Mouse (Mus musculus) cerebellum, postnatal 36 days (tissue): ENCODE measurements around the gene Osr1.

Experiments
- DNase-seq, 2 experiments: peaks; one replicate each; pipeline ENCODE4 v3.0.0; 2021 to 2022; ENCODE audit warnings: mixed read lengths in 2 of 2

Gene Osr1

DNA sequence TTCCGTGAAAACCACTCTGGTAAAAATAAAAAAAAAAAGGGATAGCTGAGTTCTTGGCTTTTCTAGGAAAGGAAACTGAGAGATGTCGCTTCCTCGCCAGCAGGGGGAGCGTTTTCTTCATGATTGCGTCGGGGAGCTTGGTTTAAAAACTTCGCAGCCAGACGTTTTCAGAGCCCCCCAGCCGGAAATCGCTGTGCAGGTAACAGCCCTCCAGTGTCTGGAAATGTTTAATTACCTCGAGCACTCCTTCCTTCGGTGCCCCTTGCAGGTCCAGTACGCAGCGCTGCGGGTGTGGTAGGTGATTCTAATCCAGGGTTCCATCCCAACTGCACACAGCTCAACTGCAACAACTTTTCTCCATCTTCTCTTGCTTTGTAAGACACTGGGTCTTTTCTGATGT lies at the start of gene Osr1:
Gene Osr1 (plus strand): TSS at position 146 of the 400 bp plus-strand sequence.
- DNase-seq, result peak; percentile 57 to 62

DNA sequence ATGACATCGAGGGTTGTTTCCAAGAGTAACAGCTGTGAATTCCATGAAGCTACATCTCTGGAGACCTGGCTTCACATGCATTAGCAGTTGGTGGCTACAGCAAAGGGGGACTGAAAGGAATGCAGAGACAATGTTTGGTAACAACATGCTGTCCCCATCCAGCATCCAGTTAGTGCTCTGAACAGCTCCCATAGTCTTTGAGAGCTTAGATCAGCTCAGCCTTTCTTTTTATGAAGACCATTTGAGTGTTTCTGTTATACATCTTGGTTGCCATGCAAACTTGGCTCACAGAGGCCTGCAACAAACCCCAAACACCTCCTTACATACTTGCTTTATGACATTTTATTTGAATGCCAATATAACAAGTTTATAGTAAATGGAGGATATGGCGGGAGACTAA lies 19.6 kb upstream of the Osr1 start:
- DNase-seq, result no peak

DNA sequence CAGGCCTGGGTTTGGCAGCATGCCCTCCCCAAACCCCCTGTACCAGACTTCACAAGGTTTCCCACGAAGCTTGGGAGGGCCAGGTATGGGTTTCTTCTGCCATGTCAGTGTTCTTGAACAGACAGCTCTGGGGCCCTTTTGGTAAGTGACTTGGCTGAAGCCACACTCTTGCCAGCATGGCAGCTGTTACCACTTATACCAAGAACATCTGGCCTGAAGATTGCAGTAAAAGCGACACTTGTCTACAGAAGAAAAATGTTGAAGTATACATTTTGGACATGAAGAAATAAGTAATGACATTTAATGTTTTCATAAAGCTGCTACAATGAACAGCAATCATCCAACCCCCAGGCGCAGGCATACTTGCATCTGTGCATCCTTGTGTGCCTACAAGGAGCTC lies 5.0 kb upstream of the Osr1 start:
- no peak for DNase-seq

DNA sequence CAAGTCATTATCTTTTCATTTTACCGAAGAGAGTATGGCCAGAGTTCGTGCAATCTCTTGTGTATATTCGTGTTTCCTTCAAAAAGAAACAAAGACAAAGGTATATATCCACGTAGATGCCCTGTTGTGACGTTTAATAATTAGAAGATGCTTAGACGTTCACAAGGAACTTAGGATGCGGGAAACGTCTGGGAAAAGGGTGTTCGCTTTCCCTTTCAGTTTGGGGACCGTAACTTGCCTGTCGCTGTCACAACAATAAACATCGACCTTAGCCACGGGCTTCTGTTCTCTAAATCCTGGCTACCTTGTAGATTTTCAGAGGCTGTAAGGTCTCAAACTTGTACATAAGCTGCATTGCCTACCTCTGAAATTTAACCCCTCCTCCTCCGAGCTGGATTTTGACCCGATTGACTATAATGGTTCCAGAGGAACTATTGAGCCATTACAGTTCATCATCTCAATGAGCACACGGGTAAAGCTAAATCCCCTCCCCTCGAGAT lies 630 bp downstream of the Osr1 start:
- no peak for DNase-seq

DNA sequence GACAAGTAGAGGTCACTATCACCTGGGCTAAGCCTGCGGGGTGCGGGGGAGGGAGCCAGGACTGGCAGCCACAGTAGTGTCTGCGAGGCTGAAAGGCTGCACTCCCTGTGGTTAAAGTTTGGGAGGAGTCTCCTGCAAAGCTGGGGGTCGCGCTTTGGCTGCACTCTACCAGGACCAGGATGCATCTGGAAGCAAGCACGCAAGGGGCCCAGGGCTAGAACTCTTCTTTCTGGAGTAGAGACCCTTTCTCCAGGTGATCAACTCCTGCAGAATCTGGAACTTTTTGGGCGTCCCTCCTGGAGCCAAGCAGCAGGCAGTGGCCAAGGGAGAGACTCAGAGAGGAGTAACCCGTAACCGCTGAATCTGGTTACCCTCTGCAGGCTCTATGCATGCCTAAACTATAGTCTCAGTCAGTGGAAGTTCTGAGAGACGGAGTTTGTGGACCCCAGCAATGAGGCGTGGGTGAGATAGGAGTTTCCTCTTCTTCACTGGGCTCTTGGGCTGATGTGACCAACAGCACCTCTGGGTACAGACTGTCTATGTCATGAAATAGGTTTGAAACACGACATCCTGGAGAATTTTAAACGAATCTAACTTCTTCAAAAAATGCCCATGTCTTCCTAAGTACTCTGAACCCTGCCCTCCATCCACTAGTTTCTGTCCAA lies 1.5 kb downstream of the Osr1 start:
- DNase-seq, result no peak

DNA sequence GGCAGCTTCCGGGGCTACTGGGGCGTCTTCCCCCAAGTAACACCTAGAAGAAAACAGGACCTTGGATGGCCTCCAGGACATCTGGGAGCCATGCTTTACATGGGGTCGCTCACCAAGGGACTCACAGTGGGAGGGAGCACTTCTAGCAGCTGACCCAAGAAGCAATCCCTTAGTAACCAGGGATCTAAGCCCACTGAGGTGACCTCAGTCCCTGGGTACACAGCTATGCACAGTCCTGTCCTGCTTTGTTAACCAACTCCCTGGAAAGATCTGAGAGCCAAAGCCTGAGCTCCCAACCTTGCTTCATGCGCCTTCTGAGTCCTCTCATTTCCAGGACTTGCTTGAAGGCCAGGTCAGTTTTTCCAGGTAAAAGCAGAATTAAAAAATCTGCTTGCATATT lies 2.1 kb downstream of the Osr1 start:
- DNase-seq, result no peak

DNA sequence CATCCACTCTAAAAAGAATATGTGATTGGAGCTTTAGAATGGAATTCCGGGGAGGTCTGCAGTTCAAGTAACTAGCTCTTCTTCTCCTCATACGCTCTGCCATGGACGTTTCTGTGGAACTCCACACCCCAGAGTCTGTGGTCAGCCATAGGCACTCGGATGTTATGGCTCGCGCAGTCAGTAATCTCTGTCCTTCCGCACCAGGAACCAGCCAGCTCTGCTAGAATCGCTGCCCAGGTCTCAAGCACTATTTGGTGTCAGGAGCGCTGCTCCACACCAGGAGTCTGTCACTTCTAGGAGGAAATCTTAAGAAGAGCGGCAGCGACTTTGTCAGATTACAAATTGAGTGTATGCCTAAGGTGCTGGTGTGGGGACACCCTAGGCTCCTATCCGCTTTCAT lies 3.8 kb downstream of the Osr1 start:
- no peak for DNase-seq

DNA sequence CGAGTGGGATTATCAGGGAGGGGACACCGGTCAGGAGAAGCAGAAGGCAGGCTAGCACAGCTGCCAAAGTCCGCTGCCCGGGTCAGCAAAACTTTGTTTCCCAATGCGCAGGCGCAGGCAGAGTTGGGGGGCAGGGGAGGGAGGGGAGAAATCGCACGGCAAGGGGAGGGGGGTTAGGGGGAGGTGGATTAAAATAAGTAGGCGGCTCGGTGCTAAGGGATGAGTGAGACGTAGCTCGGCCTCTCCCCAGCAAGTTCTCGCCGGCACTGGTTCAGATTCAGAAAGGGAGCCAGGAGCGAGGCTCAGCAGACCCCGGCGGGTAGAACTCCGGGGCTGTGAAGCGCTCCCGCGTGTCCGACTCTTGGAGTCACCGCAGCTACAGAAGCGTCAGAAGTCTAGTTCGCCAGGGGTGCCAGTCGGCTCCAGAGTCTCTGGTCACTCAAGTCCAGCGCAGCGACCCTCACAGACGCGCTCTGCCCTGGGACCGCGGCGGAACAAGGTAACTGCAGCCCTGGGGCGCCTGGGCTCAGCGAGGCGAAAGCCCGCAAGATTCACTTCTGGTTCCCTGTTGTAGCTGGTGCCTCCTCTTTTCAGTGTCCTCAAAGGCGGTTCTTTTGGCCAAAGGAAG lies 4.4 kb downstream of the Osr1 start:
- no peak for DNase-seq

DNA sequence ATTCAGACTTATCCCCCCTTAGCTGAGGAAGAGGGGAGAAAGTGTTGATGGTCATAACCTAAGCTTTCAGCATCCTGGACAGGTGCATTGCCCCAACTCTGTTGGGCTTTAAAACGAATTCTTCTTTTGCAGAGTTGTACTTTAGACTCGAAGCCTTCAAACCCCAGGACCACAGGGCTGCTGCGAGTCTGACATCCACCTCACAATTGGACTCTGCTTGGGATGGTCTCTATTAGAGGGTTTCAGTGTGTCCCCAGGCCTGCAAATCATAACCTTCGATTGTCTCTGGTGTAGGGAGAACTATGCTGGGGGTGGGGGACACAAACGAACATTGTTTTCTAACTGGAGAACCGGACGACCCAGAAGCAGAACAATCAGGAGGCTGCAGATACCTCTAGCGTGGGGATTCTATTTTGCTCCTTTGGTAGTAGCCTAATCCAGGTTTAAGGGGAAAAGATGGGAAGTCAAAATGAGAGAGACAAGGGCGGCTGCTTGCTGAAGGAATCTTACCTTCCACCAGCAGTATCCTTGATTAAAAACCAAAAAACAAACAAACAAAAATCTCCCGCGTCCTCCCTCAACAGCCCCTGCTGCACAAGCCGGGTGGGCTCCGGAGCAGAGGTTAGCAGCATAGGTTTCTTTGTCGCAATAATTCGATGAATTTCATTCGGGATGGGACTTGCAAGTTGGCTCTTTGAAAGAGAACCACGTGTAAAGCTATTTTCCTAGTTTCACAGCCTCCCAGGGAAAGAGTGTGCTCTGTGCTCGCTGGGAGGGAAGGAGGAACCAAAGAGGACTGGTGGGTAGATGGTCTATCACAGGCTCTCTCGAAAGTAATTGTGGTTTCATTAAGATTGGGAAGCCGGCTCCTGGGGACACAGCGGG lies 5.5 kb downstream of the Osr1 start:
- DNase-seq, result no peak

DNA sequence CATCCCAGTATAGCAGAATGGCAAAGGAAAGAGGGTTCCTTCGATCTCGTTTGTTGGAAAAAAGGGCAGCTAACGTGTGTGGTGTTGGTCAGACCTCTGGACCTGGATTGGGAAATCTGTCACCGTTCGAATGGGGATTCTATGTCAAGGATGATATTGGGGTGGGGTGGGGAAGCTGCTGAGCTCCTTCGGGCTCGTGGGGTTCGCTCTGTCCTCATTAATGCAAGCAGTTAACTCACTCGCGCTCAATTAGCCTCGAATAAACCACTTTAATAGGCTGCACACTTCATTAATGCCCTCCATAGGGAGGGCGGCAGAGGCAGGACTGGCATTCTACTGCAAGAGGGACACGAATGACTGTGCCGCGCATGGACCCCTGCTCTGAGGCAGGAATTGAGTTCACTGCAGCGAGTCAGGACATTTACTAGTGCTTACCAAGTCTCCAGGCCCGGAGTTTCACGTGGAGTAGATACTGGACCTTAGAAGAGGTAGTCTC lies 6.2 kb downstream of the Osr1 start:
- DNase-seq, result no peak

DNA sequence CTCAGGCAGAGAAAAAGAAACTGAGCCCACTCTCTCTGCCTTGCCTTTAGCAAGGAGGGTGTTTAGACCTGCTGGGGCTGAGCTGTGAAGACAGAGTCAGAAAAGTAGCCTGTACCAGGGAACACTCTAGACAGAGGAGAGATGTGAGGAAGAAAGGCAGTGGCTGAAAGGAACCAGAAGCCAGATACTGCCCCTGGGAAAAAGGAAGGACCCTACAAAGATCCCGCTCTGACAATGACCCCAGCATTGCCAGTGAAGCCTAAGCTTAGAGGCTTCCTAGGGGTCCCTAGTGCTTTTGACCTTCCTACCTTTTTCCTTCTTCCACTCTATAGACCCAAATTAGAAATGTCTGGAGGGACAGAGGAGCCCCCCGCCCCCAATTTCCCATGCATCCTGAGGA lies 7.7 kb downstream of the Osr1 start:
- DNase-seq, result no peak

DNA sequence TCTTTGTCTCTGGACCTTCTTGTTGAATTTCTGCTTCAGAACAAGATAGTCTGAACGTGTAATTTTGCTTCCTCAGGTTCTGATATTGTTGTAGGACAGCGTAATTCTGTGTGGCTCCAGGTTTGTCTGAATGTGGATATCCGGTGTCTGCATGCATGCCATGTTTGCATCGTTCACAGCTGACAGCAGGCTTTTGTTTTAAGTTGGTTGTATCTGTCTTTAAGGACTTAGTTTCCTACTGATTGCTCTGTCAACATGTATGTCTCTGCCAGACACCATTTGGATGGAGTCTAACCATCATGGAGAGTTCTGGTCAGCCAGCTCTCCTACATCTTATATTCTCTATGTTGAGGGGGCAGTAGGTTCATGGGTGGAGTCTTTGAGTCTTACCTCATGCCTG lies 8.7 kb downstream of the Osr1 start:
- no peak for DNase-seq

DNA sequence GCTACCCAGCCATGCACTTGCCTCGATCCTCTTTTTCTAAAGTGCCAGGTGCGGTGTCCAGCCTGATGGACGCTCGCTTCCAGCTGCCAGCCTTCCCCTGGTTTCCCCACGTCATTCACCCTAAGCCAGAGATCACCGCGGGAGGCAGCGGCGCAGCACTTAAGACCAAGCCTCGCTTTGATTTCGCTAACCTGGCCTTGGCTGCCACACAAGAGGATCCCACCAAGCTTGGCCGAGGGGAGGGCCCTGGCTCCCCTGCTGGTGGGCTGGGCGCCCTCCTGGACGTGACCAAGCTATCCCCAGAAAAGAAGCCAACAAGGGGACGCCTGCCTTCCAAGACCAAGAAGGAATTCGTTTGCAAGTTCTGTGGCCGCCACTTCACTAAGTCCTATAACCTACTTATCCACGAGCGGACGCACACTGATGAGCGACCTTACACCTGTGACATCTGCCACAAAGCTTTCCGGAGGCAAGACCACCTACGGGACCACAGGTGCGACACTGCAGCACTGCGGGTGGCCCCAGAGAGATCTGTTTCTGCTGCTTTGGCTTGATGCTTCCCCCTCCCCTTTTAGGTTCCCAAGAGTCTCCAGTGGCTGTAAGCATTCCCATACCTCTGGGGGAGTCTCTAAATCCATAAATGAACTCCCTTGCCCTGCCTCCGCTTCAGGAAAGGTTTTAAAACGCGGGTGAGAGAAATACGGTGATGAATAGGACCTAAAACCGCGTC lies 9.6 kb downstream of the Osr1 start:
- DNase-seq, result no peak

DNA sequence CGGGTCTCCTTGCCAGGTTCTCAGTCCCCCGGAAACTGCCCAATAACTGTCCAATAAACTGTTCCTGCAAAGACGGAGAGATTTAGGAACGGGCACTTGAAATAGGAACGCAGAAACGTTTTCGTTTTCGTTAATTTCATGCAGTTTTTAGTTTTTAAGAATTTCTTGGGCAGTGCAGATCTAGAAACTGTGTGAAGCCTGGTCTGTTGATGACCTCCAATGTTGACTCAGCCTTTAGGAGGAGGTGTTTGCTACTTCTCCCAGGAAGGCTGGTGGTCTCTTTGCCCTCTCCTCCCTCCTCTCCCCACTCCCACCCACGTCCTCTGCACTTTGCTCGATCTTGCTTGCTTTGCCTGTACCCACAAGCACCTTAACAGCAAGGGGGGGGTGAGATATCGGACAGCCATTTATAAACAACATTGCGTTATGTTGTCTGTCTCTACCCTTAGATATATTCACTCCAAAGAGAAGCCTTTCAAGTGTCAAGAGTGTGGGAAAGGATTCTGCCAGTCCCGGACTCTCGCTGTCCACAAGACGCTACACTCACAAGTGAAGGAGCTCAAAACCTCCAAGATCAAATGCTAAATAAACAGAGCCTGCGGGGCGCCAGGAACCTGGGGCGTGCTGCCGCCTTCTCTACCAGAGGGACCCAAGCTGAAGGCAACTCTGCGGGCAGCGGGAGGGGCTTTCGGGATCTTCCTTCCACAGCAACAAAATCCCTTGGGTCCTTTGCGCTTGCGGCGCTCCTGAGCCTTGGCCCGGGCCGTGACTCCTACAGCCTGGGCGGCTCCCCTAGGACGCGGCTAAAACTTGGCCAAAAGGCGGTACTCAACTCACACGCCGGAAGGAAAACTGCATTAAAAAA lies 10.4 kb downstream of the Osr1 start:
- DNase-seq, result no peak

DNA sequence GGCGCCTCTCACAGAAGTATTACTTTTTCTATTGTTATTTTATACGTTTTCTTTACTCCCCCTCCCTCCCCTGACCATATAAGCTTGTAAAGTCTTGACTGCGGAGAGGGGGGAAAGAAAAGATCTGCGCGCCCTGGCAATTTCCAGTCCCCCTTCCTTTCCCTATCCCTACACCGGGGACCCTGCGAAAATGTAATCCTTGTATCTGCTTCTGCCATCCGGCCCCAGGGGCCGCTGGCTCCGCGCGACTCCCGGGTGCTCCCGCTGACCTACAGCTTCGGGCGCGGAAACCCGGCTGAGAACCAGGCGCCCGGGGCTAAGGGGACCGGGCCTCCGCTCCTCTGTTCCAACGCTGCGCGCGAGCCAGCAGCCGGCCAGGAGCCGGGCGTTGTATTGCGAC lies 11.1 kb downstream of the Osr1 start:
- no peak for DNase-seq

DNA sequence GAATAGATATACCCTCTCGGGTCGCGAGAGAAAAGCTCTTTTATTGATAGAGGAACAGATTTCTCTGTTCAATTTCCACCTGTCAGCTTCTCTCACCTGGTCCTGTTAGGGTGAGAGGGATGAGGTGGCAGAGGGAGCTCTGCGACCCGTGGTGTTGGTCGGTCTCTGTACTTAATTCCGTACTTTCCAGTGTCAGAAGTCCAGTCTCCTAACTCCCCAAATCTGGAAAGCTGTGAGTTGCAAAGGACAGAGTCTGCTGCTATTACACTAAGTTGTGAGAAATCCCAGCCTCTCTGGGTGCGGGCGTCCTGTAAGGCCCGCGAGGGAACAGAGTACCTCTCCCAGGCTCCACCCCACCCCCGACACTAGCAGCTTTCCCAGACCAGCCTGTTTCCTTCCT lies 11.6 kb downstream of the Osr1 start:
- no peak for DNase-seq

DNA sequence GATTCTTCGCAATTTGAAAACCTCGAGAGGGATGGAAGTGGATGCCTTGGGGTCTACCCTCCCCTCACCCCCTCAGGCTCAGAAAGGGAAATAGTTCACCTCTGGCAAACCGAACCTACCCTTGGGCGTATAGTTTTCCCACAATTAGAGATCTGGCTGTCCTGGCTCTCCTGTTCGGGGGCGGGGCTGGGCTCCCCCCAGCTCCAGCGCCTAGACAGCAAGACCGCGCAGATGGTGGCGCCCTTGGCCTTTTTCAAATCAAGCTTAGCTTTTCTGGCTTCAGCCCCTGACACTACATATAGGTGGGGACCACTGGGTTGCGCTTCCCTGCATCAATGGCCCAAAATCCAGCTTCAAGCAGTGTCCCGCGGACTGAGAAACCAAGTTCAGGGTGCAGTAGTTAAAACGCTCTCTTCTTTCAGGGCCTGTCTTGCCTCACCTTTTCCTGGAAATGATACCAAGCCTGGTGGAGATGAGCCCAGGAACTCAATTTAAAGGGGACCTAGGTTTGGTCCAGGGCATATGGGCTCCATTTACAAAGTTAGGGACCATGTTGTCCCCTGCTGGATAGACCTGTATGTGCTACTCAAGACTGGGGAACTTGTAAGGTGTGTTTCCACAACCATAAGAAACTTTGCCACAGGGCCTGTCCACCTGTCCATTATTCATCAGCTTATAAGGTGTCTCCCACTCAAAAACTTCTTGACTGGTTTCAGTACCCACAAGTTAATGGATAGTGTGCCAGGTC lies 12.5 kb downstream of the Osr1 start:
- no peak for DNase-seq

DNA sequence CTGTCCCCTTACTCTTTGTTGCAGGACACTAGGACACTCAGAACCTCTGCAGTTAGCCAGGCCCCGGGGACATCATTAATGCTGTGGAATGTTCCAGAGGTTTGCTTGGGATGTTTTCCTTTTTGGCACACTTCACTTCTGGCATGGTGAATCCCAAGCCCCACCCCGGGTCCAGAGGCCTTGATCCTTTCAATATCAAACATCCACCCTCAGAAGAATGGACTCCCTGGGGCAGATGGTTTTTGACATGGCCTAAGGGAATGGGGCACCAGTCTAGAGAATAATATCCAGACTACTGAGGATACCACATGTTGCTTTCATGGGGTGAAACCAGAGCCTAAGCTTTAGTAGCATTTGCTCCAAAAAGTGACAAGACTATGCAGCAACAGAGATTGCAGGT lies 13.5 kb downstream of the Osr1 start:
- DNase-seq, result no peak

DNA sequence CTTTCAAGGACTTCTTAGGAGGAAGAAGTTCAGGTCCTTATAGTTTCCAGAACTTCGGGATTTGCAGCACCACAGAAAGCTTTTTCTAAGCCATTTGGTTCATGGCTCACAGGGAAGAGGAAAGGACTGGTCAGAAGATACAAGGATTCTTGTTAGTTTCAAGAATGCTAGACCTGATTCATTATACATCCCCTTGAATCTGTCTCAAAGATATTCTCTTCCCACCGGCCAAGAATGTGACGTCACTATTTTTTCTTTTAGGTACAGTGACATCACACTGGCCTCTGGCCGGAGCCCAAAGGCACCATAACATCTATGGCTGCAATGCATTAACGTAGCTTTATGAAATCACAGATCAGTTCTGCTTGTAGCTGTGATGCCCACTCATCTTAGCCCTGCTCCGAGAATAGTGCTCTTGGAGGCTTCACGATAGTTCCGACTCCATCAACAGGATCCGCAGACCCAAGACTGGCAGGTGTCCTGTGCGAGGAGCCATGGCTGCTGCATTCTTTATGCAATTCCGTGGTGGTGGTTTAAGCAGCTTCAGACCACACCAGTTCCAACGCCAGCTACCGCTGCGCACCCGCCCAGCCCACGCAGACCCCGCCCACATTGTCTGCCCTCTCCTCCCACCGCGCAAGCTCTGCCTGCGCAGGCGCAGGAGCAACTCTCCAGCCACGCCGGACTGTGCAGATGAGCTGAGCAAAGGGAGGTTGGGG lies 14.6 kb downstream of the Osr1 start:
- DNase-seq, result peak; percentile 28 to 51

DNA sequence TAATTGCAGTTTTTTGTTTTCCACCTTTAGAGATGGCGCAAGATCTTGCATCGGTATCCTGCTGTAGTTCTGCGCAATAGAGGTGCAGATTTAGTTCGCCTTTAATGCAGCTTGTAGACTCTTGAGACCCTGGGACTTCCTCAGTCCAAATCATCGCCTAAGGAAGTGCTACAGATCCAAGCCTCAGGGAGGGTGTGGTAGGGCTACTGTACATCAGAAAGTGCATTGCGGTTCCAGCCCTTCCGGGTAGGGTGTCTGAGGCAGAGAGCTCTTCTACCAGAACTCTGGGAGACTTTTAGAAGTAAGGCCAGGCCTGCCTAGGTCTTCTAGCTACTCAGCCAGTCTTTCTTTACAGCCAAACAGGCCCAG lies 15.2 kb downstream of the Osr1 start:
- no peak for DNase-seq

DNA sequence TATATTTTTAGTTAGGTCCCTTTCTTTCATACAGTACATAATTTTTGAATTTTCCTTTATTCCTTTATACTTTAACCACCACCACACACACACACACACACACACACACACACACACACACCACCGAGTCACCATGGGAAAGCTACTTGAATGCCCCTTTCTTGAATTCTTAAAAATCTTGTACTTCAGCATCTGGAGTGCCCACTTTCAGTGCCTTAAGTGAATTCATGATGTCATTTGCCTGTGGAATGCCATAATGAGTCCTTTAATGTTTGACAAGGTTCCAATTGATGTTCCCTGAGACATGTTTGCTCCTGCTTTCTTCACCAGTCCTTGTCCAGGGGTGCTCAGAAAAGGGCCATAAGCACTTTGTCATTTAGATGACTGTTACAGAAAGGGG lies 17.8 kb downstream of the Osr1 start:
- DNase-seq, result no peak
